Mouse (Mus musculus) myocyte (in vitro differentiated cells): ENCODE data around the gene Apoc3.

Experiments
- CEBPB ChIP-seq: IDR thresholded peaks from 2 replicates; pipeline ENCODE4 v1.6.1; 2011; ENCODE audit warnings: mild to moderate bottlenecking, moderate library complexity; ENCODE audit not compliant: poor library complexity, insufficient read depth, severe bottlenecking
- MAX ChIP-seq: IDR thresholded peaks from one replicate; pipeline ENCODE4 v1.6.1; 2011; ENCODE audit warnings: low read depth, mild to moderate bottlenecking, control low read depth
- MYOD1 ChIP-seq, 3 experiments: IDR thresholded peaks; one replicate each; pipeline ENCODE4 v1.6.1; 2011; ENCODE audit warnings: control low read depth in 2 of 3, low read depth in 2 of 3, mild to moderate bottlenecking in 2 of 3, moderate library complexity in 1 of 3; ENCODE audit not compliant: insufficient read length in 2 of 3, control insufficient read depth in 1 of 3
- MYOG ChIP-seq, 3 experiments: IDR thresholded peaks; one replicate each; pipeline ENCODE4 v1.6.1; 2011; ENCODE audit warnings: control low read depth in 2 of 3, low read depth in 2 of 3, mild to moderate bottlenecking in 2 of 3; ENCODE audit not compliant: insufficient read length in 2 of 3, control insufficient read depth in 1 of 3, insufficient read depth in 1 of 3
- POLR2A ChIP-seq: IDR thresholded peaks from one replicate; pipeline ENCODE4 v1.6.1; 2011; ENCODE audit warnings: low read depth, mild to moderate bottlenecking, control low read depth, moderate library complexity; ENCODE audit not compliant: insufficient read length
- POLR2AphosphoS2 ChIP-seq: IDR thresholded peaks from one replicate; pipeline ENCODE4 v1.6.1; 2011; ENCODE audit warnings: low read depth, control low read depth; ENCODE audit not compliant: insufficient read length
- TCF3 ChIP-seq: IDR thresholded peaks from one replicate; pipeline ENCODE4 v1.6.1; 2011; ENCODE audit warnings: low read depth, control low read depth; ENCODE audit not compliant: insufficient read length

GRCm38 (mm10) chr9:46214946-46215337 lies 20.5 kb downstream of the Apoc3 start:
- no peak for TF ChIP-seq TCF3
- TF ChIP-seq POLR2AphosphoS2 = no peak
- no peak for TF ChIP-seq MYOG (IDR thresholded peaks at IDR 0.05; ENCODE audit: control insufficient read depth in 1 of 3, insufficient read depth in 1 of 3, insufficient read length in 2 of 3, low read depth in 2 of 3)
- TF ChIP-seq MYOD1 (IDR thresholded peaks at IDR 0.05; ENCODE audit: control insufficient read depth in 1 of 3, insufficient read length in 2 of 3, low read depth in 2 of 3) = no peak
- no peak for TF ChIP-seq POLR2A
- no peak for TF ChIP-seq CEBPB
- TF ChIP-seq MAX = no peak
